Mouse (Mus musculus): Measurements from ENCODE around the gene Numbl. TPM values are rescaled to one million over a fixed set of nuclear protein-coding genes. Genes with fewer than 3 reads are reported as not detected.
"Not testable (repeated sequence)": the region's sequence is repeated elsewhere in the genome, so short reads cannot be mapped to it uniquely, and the experiment has no call there.

The Numbl gene
- polyA plus RNA-seq, 1 experiment, result 56.7 TPM

DNA sequence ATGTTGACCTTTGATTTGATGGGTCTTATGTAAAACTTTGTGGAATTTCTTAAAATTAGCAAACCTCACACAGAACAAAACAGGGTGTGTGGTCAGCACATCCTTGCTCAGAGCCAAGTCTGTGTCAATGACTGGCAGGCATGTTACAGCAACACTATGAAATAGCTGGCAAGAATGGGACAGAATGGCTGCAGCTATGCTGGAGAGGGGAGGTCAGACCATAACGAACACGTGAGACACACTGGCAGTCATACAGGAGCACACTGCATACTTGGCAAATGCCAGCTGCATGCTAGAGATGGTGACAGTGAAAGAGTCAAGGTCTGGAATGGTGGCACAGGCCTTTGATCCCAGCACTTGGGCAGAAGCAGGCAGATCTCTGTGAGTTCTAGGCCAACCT, 22.5 kb upstream of the Numbl start:
- peaks cover 4% of the 10 kb centered on the region for H3K4me1 ChIP-seq (ENCODE audit: control insufficient read depth, insufficient read depth, low read length)
- H3K27ac ChIP-seq (ENCODE audit: insufficient read depth, low read length), result no peak overlapping the region
- DNase-seq, result no peak
- no peak overlapping the region for H3K4me3 ChIP-seq (replicated peaks; ENCODE audit: insufficient read depth, low read depth, low read length)
- H3K27me3 ChIP-seq (ENCODE audit: control insufficient read depth, insufficient read depth, low read length), result no peaks in the 10 kb centered on the region
- TF ChIP-seq POLR2A (IDR thresholded peaks at IDR 0.05; ENCODE audit: borderline replicate concordance, insufficient read depth, low read length) (no peak), CTCF (IDR thresholded peaks at IDR 0.05; ENCODE audit: borderline replicate concordance, insufficient read depth, low read depth, low read length) (no peak)
- 37% methylated on average over 2 of the region's 2 CpGs for WGBS

DNA sequence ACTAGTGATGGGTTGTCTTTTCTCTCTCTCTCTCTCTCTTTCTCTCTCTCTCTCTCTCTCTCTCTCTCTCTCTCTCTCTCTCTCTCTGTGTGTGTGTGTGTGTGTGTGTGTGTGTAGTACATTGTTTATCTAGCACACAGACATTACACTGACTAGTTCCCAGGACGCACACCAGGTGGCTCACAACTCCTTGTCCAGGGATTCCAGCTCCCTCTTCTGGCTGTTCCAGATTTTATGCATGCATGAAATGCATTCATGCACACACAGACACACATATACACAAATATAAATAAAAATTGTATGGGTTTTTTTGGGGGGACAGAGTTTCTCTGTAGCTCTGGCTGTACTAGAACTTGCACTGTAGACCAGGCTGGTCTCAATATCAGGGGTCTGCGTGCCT, 20.7 kb upstream of the Numbl start:
- WGBS, result 93% methylated on average over 2 of the region's 2 CpGs
- TF ChIP-seq POLR2A (IDR thresholded peaks at IDR 0.05; ENCODE audit: borderline replicate concordance, insufficient read depth, low read length) (no peak), CTCF (IDR thresholded peaks at IDR 0.05; ENCODE audit: borderline replicate concordance, insufficient read depth, low read depth, low read length) (peak; percentile 17; the same call in 1 of the 2 replicates)
- H3K4me3 ChIP-seq (replicated peaks; ENCODE audit: insufficient read depth, low read depth, low read length), result no peak overlapping the region

GRCm38 (mm10) chr7:27238568-27238967, 19.7 kb upstream of the Numbl start:
- no peak for DNase-seq
- H3K27me3 ChIP-seq (ENCODE audit: control insufficient read depth, insufficient read depth, low read length), result no peaks in the 10 kb centered on the region
- TF ChIP-seq POLR2A (IDR thresholded peaks at IDR 0.05; ENCODE audit: borderline replicate concordance, insufficient read depth, low read length) (no peak), CTCF (IDR thresholded peaks at IDR 0.05; ENCODE audit: borderline replicate concordance, insufficient read depth, low read depth, low read length) (no peak)
- peaks cover 4% of the 10 kb centered on the region for H3K4me1 ChIP-seq (ENCODE audit: control insufficient read depth, insufficient read depth, low read length)
- WGBS, result 89% methylated on average over 5 of the region's 5 CpGs
- no peak overlapping the region for H3K27ac ChIP-seq (ENCODE audit: insufficient read depth, low read length)
- H3K4me3 ChIP-seq (replicated peaks; ENCODE audit: insufficient read depth, low read depth, low read length), result no peak overlapping the region

More for the DNA sequence above, 20.7 kb upstream of the Numbl start:
- H3K27me3 ChIP-seq (ENCODE audit: control insufficient read depth, insufficient read depth, low read length), result no peaks in the 10 kb centered on the region
- no peak overlapping the region for H3K27ac ChIP-seq (ENCODE audit: insufficient read depth, low read length)
- no peak for DNase-seq
- H3K4me1 ChIP-seq (ENCODE audit: control insufficient read depth, insufficient read depth, low read length), result peaks cover 4% of the 10 kb centered on the region

DNA sequence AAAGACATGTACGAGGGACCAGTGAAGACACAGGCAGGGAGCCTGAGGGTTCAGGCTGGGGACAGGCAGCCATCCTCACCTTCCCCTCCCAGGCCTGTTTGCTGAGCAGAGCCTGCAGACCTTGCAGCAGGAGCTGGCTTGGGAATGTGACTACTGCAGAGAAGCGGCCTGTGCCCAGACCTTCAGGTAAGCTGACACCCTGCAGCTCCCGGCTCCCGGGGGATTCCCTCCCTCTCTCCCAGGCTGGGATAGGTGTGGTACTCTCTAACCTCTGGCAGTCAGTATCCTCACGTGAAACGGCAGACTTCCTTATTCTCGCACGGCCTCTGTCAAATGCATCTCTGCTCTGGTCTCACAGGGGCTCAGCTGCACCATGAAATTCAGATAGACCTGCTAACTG, 15.0 kb upstream of the Numbl start:
- Histone ChIP-seq H3K4me1 (ENCODE audit: control insufficient read depth, insufficient read depth, low read length) (no peaks in the 10 kb centered on the region; the same call in 1 of the 2 replicates), H3K27me3 (ENCODE audit: control insufficient read depth, insufficient read depth, low read length) (no peaks in the 10 kb centered on the region), H3K27ac (ENCODE audit: insufficient read depth, low read length) (no peak overlapping the region), H3K4me3 (replicated peaks; ENCODE audit: insufficient read depth, low read depth, low read length) (no peak overlapping the region)
- no peak for TF ChIP-seq POLR2A (IDR thresholded peaks at IDR 0.05; ENCODE audit: borderline replicate concordance, insufficient read depth, low read length)
- no peak for TF ChIP-seq CTCF (IDR thresholded peaks at IDR 0.05; ENCODE audit: borderline replicate concordance, insufficient read depth, low read depth, low read length)
- WGBS, result 81% methylated on average over 8 of the region's 8 CpGs
- no peak for DNase-seq

- not testable (repeated sequence) for H3K27me3 ChIP-seq (ENCODE audit: control insufficient read depth, insufficient read depth, low read length)
- WGBS, result 90% methylated on average over 2 of the region's 2 CpGs
Measured at GRCm38 (mm10) chr7:27244088-27244487, 14.1 kb upstream of the Numbl start.

DNA sequence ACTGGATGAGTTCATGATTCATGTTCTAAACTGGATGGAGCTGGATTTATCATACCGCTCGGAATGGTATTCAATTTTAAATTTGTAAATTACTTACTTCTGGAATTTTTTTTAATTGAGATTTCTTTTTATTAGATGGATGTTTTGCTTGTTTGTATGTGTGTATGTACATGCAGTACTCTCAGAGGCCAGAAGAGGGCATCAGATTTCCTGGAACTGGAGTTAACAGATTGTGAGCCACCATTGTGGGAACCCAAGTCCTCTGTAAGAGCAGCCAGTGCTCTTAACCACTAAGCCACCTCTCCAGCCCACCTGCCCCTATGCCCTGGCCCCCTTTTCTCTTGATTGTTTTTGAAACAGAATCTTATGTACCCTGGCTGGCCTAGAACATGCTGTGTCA, 9.1 kb upstream of the Numbl start:
- H3K4me3 ChIP-seq (replicated peaks; ENCODE audit: insufficient read depth, low read depth, low read length), result no peak overlapping the region
- DNase-seq, result no peak
- WGBS, result 96% methylated on average over 2 of the region's 2 CpGs
- H3K4me1 ChIP-seq (ENCODE audit: control insufficient read depth, insufficient read depth, low read length), result no peaks in the 10 kb centered on the region; the same call in 1 of the 2 replicates
- TF ChIP-seq POLR2A (IDR thresholded peaks at IDR 0.05; ENCODE audit: borderline replicate concordance, insufficient read depth, low read length) (no peak), CTCF (IDR thresholded peaks at IDR 0.05; ENCODE audit: borderline replicate concordance, insufficient read depth, low read depth, low read length) (peak; percentile 36; the same call in 1 of the 2 replicates)
- no peaks in the 10 kb centered on the region for H3K27me3 ChIP-seq (ENCODE audit: control insufficient read depth, insufficient read depth, low read length)
- H3K27ac ChIP-seq (ENCODE audit: insufficient read depth, low read length), result no peak overlapping the region

More at GRCm38 (mm10) chr7:27244088-27244487, 14.1 kb upstream of the Numbl start:
- not testable (repeated sequence) for DNase-seq; H3K4me1 ChIP-seq (ENCODE audit: control insufficient read depth, insufficient read depth, low read length); H3K27ac ChIP-seq (ENCODE audit: insufficient read depth, low read length); H3K4me3 ChIP-seq (replicated peaks; ENCODE audit: insufficient read depth, low read depth, low read length)
- TF ChIP-seq CTCF (IDR thresholded peaks at IDR 0.05; ENCODE audit: borderline replicate concordance, insufficient read depth, low read depth, low read length), result peak; percentile 22; the same call in 1 of the 2 replicates

- H3K4me3 ChIP-seq (replicated peaks; ENCODE audit: insufficient read depth, low read depth, low read length), result no peak overlapping the region
- H3K27ac ChIP-seq (ENCODE audit: insufficient read depth, low read length), result no peak overlapping the region
- no peak for DNase-seq
- no peaks in the 10 kb centered on the region; the same call in 1 of the 2 replicates for H3K4me1 ChIP-seq (ENCODE audit: control insufficient read depth, insufficient read depth, low read length)
- no peaks in the 10 kb centered on the region for H3K27me3 ChIP-seq (ENCODE audit: control insufficient read depth, insufficient read depth, low read length)
- no peak for TF ChIP-seq CTCF (IDR thresholded peaks at IDR 0.05; ENCODE audit: borderline replicate concordance, insufficient read depth, low read depth, low read length)
- no peak for TF ChIP-seq POLR2A (IDR thresholded peaks at IDR 0.05; ENCODE audit: borderline replicate concordance, insufficient read depth, low read length)
- WGBS, result 36% methylated on average over 5 of the region's 5 CpGs
Measured at GRCm38 (mm10) chr7:27249928-27250327, 8.3 kb upstream of the Numbl start.

DNA sequence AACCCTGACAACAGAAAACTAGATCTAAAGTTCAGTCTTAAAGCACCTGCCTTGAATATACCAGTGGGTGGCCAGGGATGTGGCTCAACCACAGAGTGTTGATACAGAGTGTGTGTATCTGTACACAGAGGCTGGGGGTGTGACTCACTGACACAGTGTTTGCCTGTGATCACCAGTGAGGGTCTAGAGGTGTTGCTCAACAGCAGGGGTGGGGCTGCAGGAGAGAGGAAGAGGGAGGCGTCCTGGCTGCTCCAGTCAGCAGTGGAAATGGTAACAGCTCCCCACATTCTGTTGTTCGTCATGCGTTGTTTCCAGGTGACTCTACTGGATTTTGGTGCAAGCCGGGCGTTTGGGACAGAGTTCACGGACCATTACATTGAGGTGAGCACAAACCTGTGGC, 6.3 kb upstream of the Numbl start:
- Histone ChIP-seq H3K4me1 (ENCODE audit: control insufficient read depth, insufficient read depth, low read length) (no peaks in the 10 kb centered on the region), H3K27ac (ENCODE audit: insufficient read depth, low read length) (no peak overlapping the region), H3K4me3 (replicated peaks; ENCODE audit: insufficient read depth, low read depth, low read length) (no peak overlapping the region), H3K27me3 (ENCODE audit: control insufficient read depth, insufficient read depth, low read length) (no peaks in the 10 kb centered on the region)
- TF ChIP-seq POLR2A (IDR thresholded peaks at IDR 0.05; ENCODE audit: borderline replicate concordance, insufficient read depth, low read length), result no peak
- no peak for TF ChIP-seq CTCF (IDR thresholded peaks at IDR 0.05; ENCODE audit: borderline replicate concordance, insufficient read depth, low read depth, low read length)
- WGBS, result 94% methylated on average over 6 of the region's 6 CpGs
- DNase-seq, result no peak

Data from cerebellum, adult 2 months (tissue).